ENCODE assay signal across 24 mouse cellular contexts in the genomic region with DNA sequence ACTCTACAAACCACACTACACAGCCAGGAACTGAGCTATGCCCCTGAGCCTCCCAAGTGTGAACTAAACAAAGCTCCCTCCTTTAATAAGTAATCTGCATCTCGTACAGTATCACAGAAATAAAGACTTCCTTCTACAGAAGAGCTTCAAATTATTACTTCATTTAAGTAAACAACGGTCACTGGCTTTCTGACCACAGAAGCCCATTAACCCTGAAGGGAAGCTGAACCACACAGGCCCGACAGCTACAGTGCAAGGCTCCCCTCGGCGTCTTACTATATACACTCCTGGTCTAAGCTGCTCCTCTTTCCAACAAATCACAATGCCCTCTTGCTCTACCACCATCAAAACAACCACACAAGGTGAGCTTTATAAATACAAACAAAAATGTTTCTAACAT.
"Had no signal": no experiment of that assay in that cellular context is flagged by ENCODE, and none has a peak within 500 bp of the region (broad histone marks: within the 10 kb centered on the region; RNA-seq: fewer than 3 reads in every experiment).

No protein-coding gene starts in this region.

- H3K9ac ChIP-seq: heart, embryonic 13.5 days; heart, embryonic 15.5 days; hindbrain, embryonic 13.5 days; hindbrain, embryonic 15.5 days; limb, embryonic 12.5 days had no signal

- H3K4me2 ChIP-seq: heart, embryonic 11.5 days; heart, embryonic 13.5 days; heart, embryonic 15.5 days; hindbrain, embryonic 13.5 days; hindbrain, embryonic 15.5 days; limb, embryonic 12.5 days; liver, embryonic 11.5 days had no signal

- H3K9me3 ChIP-seq: heart, embryonic 13.5 days; heart, embryonic 15.5 days; hindbrain, embryonic 13.5 days; hindbrain, embryonic 15.5 days; limb, embryonic 10.5 days; limb, embryonic 12.5 days had no signal

- H3K27me3 ChIP-seq: heart, embryonic 13.5 days; heart, embryonic 15.5 days; hindbrain, embryonic 13.5 days; hindbrain, embryonic 15.5 days; limb, embryonic 12.5 days had no signal

- DNase-seq: gastrocnemius, adult 2 months; gastrocnemius, postnatal 10 days; gastrocnemius, postnatal 25 days; heart, adult 18-20 months; heart, postnatal 14 days; heart, postnatal 36 days; kidney, adult 18-20 months; kidney, adult 8-10 months; kidney, postnatal 10 days; kidney, postnatal 25 days; kidney, postnatal 4 days; liver had no signal

- ATAC-seq: hindbrain, postnatal 0 days; intestine, postnatal 0 days had no signal

- H3K27ac ChIP-seq: gastrocnemius, adult 2 months; heart, embryonic 13.5 days; heart, embryonic 15.5 days; hindbrain, embryonic 13.5 days; hindbrain, embryonic 15.5 days; hindbrain, postnatal 0 days; layer of hippocampus, adult 2 months; left cerebral cortex, adult 2 months; limb, embryonic 10.5 days; limb, embryonic 12.5 days had no signal

- H3K4me3 ChIP-seq: gastrocnemius, adult 2 months; heart, embryonic 13.5 days; heart, embryonic 15.5 days; hindbrain, embryonic 13.5 days; hindbrain, embryonic 15.5 days; layer of hippocampus, adult 2 months; left cerebral cortex, adult 2 months; limb, embryonic 10.5 days; limb, embryonic 12.5 days had no signal

- H3K36me3 ChIP-seq: heart, embryonic 15.5 days; hindbrain, embryonic 13.5 days; hindbrain, embryonic 15.5 days had no signal

- H3K4me1 ChIP-seq: hindbrain, embryonic 15.5 days had no signal
